Mouse (Mus musculus): ENCODE measurements around the gene Defb10. TPM values are rescaled to one million over a fixed set of nuclear protein-coding genes. Genes with fewer than 3 reads are reported as not detected.
"Not testable (repeated sequence)": the region's sequence is repeated elsewhere in the genome, so short reads cannot be mapped to it uniquely, and the experiment has no call there.

The Defb10 gene
- polyA plus RNA-seq (2012; rRNA removed) = not detected in 2 replicates

- not testable (repeated sequence) for H3K4me1 ChIP-seq (ENCODE audit: control insufficient read depth, insufficient read depth, low read length); H3K4me3 ChIP-seq (ENCODE audit: insufficient read depth, low read length); H3K27ac ChIP-seq (ENCODE audit: insufficient read depth, low read length)
Observed at GRCm38 (mm10) chr8:21858586-21858985, at the start of gene Defb10. TSS of gene Defb10 (plus strand) at chr8:21858901.

DNA sequence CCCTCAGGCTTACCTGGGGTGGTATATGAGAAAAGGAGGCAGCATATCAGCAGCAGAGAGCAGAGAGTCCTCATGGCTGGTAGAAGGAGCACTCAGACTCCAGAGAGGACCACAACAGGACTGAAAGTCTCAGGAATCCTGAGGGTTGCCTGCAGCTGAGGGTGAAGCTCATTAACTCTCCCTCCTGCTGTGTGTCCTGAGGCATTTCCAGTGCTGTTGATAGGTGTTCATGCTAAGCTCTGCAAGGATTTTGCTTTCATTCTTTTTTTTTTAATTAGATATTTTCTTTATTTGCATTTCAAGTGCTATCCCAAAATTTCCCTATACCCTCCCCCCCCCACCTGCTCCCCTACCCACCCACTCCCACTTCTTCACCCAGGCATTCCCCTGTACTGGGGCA lies 26.6 kb downstream of the Defb10 start, which contains the start of gene Defb9:
Gene Defb9, minus strand, starts transcription at position 101 of the 400 bp plus-strand sequence.
- not testable (repeated sequence) for H3K4me1 ChIP-seq (ENCODE audit: control insufficient read depth, insufficient read depth, low read length); H3K4me3 ChIP-seq (ENCODE audit: insufficient read depth, low read length); H3K27ac ChIP-seq (ENCODE audit: insufficient read depth, low read length)

GRCm38 (mm10) chr8:21906290-21906689 lies 47.6 kb downstream of the Defb10 start, which contains the start of gene Defb11:
TSS of gene Defb11 (minus strand) at chr8:21906412.
- H3K27ac ChIP-seq (ENCODE audit: insufficient read depth, low read length); H3K4me3 ChIP-seq (ENCODE audit: insufficient read depth, low read length); H3K4me1 ChIP-seq (ENCODE audit: control insufficient read depth, insufficient read depth, low read length): not testable (repeated sequence)

Other genes with a start within 250 kb of the Defb10 start
- gene Defa26, start 240.7 kb upstream of the Defb10 start, polyA plus RNA-seq (2012; rRNA removed) = not detected in 2 replicates
- gene Defa17, start 203.1 kb upstream of the Defb10 start, polyA plus RNA-seq (2012; rRNA removed) = not detected in 2 replicates
- gene Defa34, start 193.1 kb upstream of the Defb10 start, polyA plus RNA-seq (2012; rRNA removed) = not detected in 2 replicates
- gene AY761184, start 155.3 kb upstream of the Defb10 start, polyA plus RNA-seq (2012; rRNA removed) = not detected in 2 replicates
- not detected in 2 replicates for gene Defa24, start 124.4 kb upstream of the Defb10 start, polyA plus RNA-seq (2012; rRNA removed)
- gene Defb50, start 35.4 kb upstream of the Defb10 start, polyA plus RNA-seq (2012; rRNA removed) = not detected in 2 replicates
- not detected in 2 replicates for gene Defb2, start 19.0 kb upstream of the Defb10 start, polyA plus RNA-seq (2012; rRNA removed)
- gene Defb9, start 26.5 kb downstream of the Defb10 start, polyA plus RNA-seq (2012; rRNA removed) = not detected in 2 replicates
- gene Defb11, start 47.5 kb downstream of the Defb10 start, polyA plus RNA-seq (2012; rRNA removed) = not detected in 2 replicates
- gene Defb15, start 73.8 kb downstream of the Defb10 start, polyA plus RNA-seq (2012; rRNA removed) = not detected in 2 replicates
- gene Defb35, start 79.5 kb downstream of the Defb10 start, polyA plus RNA-seq (2012; rRNA removed) = not detected in 2 replicates
- not detected in 2 replicates for gene Defb13, start 87.9 kb downstream of the Defb10 start, polyA plus RNA-seq (2012; rRNA removed)
- not detected in 2 replicates for gene Fam90a1a, start 99.8 kb downstream of the Defb10 start, polyA plus RNA-seq (2012; rRNA removed)
- gene Ccdc70, start 110.9 kb downstream of the Defb10 start, polyA plus RNA-seq (2012; rRNA removed) = not detected in 2 replicates
- gene Atp7b, start 201.4 kb downstream of the Defb10 start, polyA plus RNA-seq (2012; rRNA removed) = 1.4 and 1.6 TPM in 2 replicates
- 12.3 and 13.0 TPM in 2 replicates for gene Alg11, start 201.8 kb downstream of the Defb10 start, polyA plus RNA-seq (2012; rRNA removed)